Mouse (Mus musculus): ENCODE data around the gene Ormdl3. TPM values are rescaled to one million over a fixed set of nuclear protein-coding genes. Genes with fewer than 3 reads are reported as not detected.
"Not testable (repeated sequence)": the region's sequence is repeated elsewhere in the genome, so short reads cannot be mapped to it uniquely, and the experiment has no call there.

The Ormdl3 gene
- polyA plus RNA-seq (2014; fragmentation: Nextera tagmentation; extraction: Ambion mirVana): 7.1 and 26.6 TPM in 2 replicates

- peak within 1 kb of the TSS; percentile 92 for H3K4me3 ChIP-seq (ENCODE audit: low read length)
- peak within 1 kb of the TSS; percentile 85 for H3K9ac ChIP-seq (ENCODE audit: low read depth, low read length)
- H3K4me1 ChIP-seq (ENCODE audit: control insufficient read depth, insufficient read depth, low read length): peaks cover 27% of the 10 kb centered on the region
- H3K9me3 ChIP-seq (ENCODE audit: control insufficient read depth, low read length): no peaks in the 10 kb centered on the region
- H3K36me3 ChIP-seq (ENCODE audit: control insufficient read depth, insufficient read depth, low read length): peaks cover 15% of the 10 kb centered on the region
- H3K4me2 ChIP-seq (replicated peaks; ENCODE audit: low read depth, low read length): peak within 1 kb of the TSS; percentile 71
- peak within 1 kb of the TSS; percentile 77 for H3K27ac ChIP-seq (ENCODE audit: low read depth, low read length)
- under 1% methylated on average over 45 of the region's 49 CpGs for WGBS
- ATAC-seq (ENCODE audit: low FRiP score, low TSS enrichment): peak; percentile 94
- H3K27me3 ChIP-seq (ENCODE audit: control insufficient read depth, insufficient read depth, low read length): no peaks in the 10 kb centered on the region
These were observed at the start of gene Ormdl3 for GRCm38 (mm10) chr11:98586892-98587563. TSS of gene Ormdl3 (minus strand) at chr11:98587368.

- H3K27ac ChIP-seq (ENCODE audit: low read depth, low read length); ATAC-seq (ENCODE audit: low FRiP score, low TSS enrichment); H3K27me3 ChIP-seq (ENCODE audit: control insufficient read depth, insufficient read depth, low read length); H3K4me2 ChIP-seq (replicated peaks; ENCODE audit: low read depth, low read length); H3K36me3 ChIP-seq (ENCODE audit: control insufficient read depth, insufficient read depth, low read length); H3K4me1 ChIP-seq (ENCODE audit: control insufficient read depth, insufficient read depth, low read length); H3K9me3 ChIP-seq (ENCODE audit: control insufficient read depth, low read length); H3K9ac ChIP-seq (ENCODE audit: low read depth, low read length); H3K4me3 ChIP-seq (ENCODE audit: low read length): not testable (repeated sequence)
- 44% methylated on average over 10 of the region's 10 CpGs for WGBS
These were observed 48.3 kb upstream of the Ormdl3 start for GRCm38 (mm10) chr11:98635312-98635970.

DNA sequence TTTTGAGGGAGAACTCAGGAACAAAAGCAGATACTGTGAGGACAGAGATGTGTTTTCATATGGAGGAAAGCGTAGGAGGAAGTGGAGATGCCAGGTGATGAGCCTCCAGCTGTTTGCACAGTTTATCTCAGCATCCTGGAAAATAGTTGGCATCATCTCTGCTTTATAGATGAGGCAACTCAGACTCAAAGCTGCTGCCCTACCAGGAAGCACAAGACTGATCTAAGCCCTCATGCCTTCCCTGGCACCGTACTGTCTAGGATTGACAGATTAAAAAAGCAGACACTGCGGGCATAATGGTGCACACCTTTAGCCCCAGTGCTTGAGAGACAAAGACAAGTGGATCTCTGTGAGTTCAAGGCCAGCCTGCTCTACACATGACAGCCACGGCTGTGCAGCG is 43.5 kb upstream of the Ormdl3 start:
- H3K4me3 ChIP-seq (ENCODE audit: low read length): no peak overlapping the region
- no peak overlapping the region for H3K4me2 ChIP-seq (replicated peaks; ENCODE audit: low read depth, low read length)
- no peaks in the 10 kb centered on the region for H3K27me3 ChIP-seq (ENCODE audit: control insufficient read depth, insufficient read depth, low read length)
- no peak for ATAC-seq (ENCODE audit: low FRiP score, low TSS enrichment)
- H3K9ac ChIP-seq (ENCODE audit: low read depth, low read length): no peak overlapping the region
- 86% methylated on average over 5 of the region's 5 CpGs for WGBS
- H3K36me3 ChIP-seq (ENCODE audit: control insufficient read depth, insufficient read depth, low read length): no peaks in the 10 kb centered on the region
- H3K9me3 ChIP-seq (ENCODE audit: control insufficient read depth, low read length): no peaks in the 10 kb centered on the region
- no peaks in the 10 kb centered on the region for H3K4me1 ChIP-seq (ENCODE audit: control insufficient read depth, insufficient read depth, low read length)
- H3K27ac ChIP-seq (ENCODE audit: low read depth, low read length): no peak overlapping the region

DNA sequence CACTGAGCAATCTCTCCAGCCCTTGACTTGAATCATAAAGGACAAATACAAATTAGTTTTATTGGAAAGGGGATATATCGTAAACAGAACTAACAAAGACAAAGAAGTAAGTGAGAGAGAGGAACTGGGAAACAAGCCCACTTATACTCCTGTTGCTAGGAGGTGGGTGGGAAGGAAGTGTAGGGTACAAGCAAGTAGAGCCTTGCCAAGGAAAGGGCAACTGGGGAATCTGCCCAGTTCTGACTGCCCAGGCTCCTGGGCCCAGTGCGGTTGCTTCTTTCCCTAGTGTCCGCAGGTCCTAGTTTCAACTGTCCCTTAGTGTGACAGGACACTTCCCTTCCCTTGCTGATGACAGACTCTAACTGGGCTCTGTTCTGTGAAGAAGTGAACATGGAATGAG is 41.5 kb upstream of the Ormdl3 start:
- Histone ChIP-seq H3K27ac (ENCODE audit: low read depth, low read length) (no peak overlapping the region), H3K27me3 (ENCODE audit: control insufficient read depth, insufficient read depth, low read length) (no peaks in the 10 kb centered on the region), H3K4me1 (ENCODE audit: control insufficient read depth, insufficient read depth, low read length) (no peaks in the 10 kb centered on the region), H3K9ac (ENCODE audit: low read depth, low read length) (no peak overlapping the region), H3K4me2 (replicated peaks; ENCODE audit: low read depth, low read length) (no peak overlapping the region), H3K36me3 (ENCODE audit: control insufficient read depth, insufficient read depth, low read length) (no peaks in the 10 kb centered on the region), H3K4me3 (ENCODE audit: low read length) (no peak overlapping the region), H3K9me3 (ENCODE audit: control insufficient read depth, low read length) (0 out of 2 replicates have a peak, but pooled peaks cover under 1% of the 10 kb centered on the region)
- WGBS: 95% methylated on average over 3 of the region's 3 CpGs
- no peak for ATAC-seq (ENCODE audit: low FRiP score, low TSS enrichment)

DNA sequence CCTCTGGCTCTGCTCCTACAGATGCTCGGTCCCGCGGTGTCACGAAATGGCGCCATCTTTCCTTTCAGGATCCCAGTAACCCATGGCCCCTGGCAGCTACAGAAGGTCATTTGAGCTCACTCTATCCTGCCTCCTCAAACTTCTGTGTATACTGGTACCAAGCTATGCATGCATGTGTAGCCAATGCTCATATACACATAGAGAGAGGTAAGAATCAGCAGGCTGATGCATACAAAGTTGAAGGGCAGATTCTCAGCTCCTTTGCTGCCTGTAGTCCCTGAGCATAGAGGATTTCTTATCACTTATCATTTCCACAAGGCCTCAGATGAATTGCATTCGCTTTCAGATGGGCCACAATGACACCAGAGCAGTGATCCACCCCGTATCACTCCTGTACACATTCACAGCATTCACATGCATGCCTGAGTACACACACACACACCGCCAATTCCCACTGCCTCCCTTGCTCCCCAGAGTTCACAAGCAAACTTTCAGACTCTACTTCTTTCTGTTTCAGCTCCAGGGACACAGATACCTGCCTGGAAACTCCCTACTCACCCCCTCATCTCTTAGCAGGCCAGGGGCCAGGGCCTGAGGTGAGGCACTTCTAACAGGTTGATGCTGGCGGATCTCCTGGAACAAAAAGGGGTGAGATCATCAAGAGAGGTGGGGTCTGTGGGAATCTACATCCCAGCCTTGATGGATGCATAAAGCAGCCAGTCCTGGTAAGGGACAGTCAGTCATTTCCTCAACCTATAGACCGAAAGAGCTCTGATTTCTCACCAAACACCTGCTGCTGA is 38.6 kb upstream of the Ormdl3 start, which contains the start of the genes Gm12355 and Gsdma3:
Gm12355 (minus strand) TSS at position 51 of the 800 bp plus-strand sequence.
Gsdma3 (plus strand) TSS at position 750 of the 800 bp plus-strand sequence.
- no peak within 1 kb of the TSS for H3K27ac ChIP-seq (ENCODE audit: low read depth, low read length)
- H3K27me3 ChIP-seq (ENCODE audit: control insufficient read depth, insufficient read depth, low read length): no peaks in the 10 kb centered on the region
- no peaks in the 10 kb centered on the region for H3K36me3 ChIP-seq (ENCODE audit: control insufficient read depth, insufficient read depth, low read length)
- no peaks in the 10 kb centered on the region for H3K4me1 ChIP-seq (ENCODE audit: control insufficient read depth, insufficient read depth, low read length)
- no peak for ATAC-seq (ENCODE audit: low FRiP score, low TSS enrichment)
- H3K9me3 ChIP-seq (ENCODE audit: control insufficient read depth, low read length): 0 out of 2 replicates have a peak, but pooled peaks cover 2% of the 10 kb centered on the region
- no peak within 1 kb of the TSS for H3K9ac ChIP-seq (ENCODE audit: low read depth, low read length)
- 88% methylated on average over 10 of the region's 10 CpGs for WGBS
- no peak within 1 kb of the TSS for H3K4me2 ChIP-seq (replicated peaks; ENCODE audit: low read depth, low read length)
- no peak within 1 kb of the TSS for H3K4me3 ChIP-seq (ENCODE audit: low read length)

GRCm38 (mm10) chr11:98624381-98624780 is 37.2 kb upstream of the Ormdl3 start:
- not testable (repeated sequence) for H3K9me3 ChIP-seq (ENCODE audit: control insufficient read depth, low read length); H3K9ac ChIP-seq (ENCODE audit: low read depth, low read length); H3K4me3 ChIP-seq (ENCODE audit: low read length); H3K4me2 ChIP-seq (replicated peaks; ENCODE audit: low read depth, low read length); H3K27ac ChIP-seq (ENCODE audit: low read depth, low read length); H3K36me3 ChIP-seq (ENCODE audit: control insufficient read depth, insufficient read depth, low read length); H3K27me3 ChIP-seq (ENCODE audit: control insufficient read depth, insufficient read depth, low read length); ATAC-seq (ENCODE audit: low FRiP score, low TSS enrichment); H3K4me1 ChIP-seq (ENCODE audit: control insufficient read depth, insufficient read depth, low read length)
- 92% methylated on average over 2 of the region's 2 CpGs for WGBS

- 82% methylated on average over 6 of the region's 6 CpGs for WGBS
- H3K9ac ChIP-seq (ENCODE audit: low read depth, low read length); H3K9me3 ChIP-seq (ENCODE audit: control insufficient read depth, low read length); H3K27me3 ChIP-seq (ENCODE audit: control insufficient read depth, insufficient read depth, low read length); ATAC-seq (ENCODE audit: low FRiP score, low TSS enrichment); H3K4me2 ChIP-seq (replicated peaks; ENCODE audit: low read depth, low read length); H3K36me3 ChIP-seq (ENCODE audit: control insufficient read depth, insufficient read depth, low read length); H3K4me3 ChIP-seq (ENCODE audit: low read length); H3K4me1 ChIP-seq (ENCODE audit: control insufficient read depth, insufficient read depth, low read length); H3K27ac ChIP-seq (ENCODE audit: low read depth, low read length): not testable (repeated sequence)
These were observed 36.8 kb upstream of the Ormdl3 start for GRCm38 (mm10) chr11:98623981-98624380.

GRCm38 (mm10) chr11:98620791-98621190 is 33.6 kb upstream of the Ormdl3 start:
- H3K9ac ChIP-seq (ENCODE audit: low read depth, low read length): no peak overlapping the region
- H3K4me2 ChIP-seq (replicated peaks; ENCODE audit: low read depth, low read length): no peak overlapping the region
- ATAC-seq (ENCODE audit: low FRiP score, low TSS enrichment): no peak
- no peak overlapping the region for H3K4me3 ChIP-seq (ENCODE audit: low read length)
- 0 out of 2 replicates have a peak, but pooled peaks cover 2% of the 10 kb centered on the region for H3K9me3 ChIP-seq (ENCODE audit: control insufficient read depth, low read length)
- no peaks in the 10 kb centered on the region for H3K4me1 ChIP-seq (ENCODE audit: control insufficient read depth, insufficient read depth, low read length)
- H3K36me3 ChIP-seq (ENCODE audit: control insufficient read depth, insufficient read depth, low read length): no peaks in the 10 kb centered on the region
- 95% methylated on average over 13 of the region's 13 CpGs for WGBS
- H3K27ac ChIP-seq (ENCODE audit: low read depth, low read length): no peak overlapping the region
- H3K27me3 ChIP-seq (ENCODE audit: control insufficient read depth, insufficient read depth, low read length): no peaks in the 10 kb centered on the region

All from kidney, embryonic 14.5 days (tissue).